Mouse (Mus musculus) layer of hippocampus, adult 11-12 months (tissue): ENCODE data around the gene Wbp11.
A peak's percentile ranks its signal among the peaks of the same experiment; 100 is the strongest.
"Not testable (repeated sequence)": the region's sequence is repeated elsewhere in the genome, so short reads cannot be mapped to it uniquely, and the experiment has no call there.

ENCODE experiments used
- DNase-seq: peaks from one replicate; pipeline ENCODE4 v3.0.0; 2022; ENCODE audit warnings: low spot score

The Wbp11 gene

DNA sequence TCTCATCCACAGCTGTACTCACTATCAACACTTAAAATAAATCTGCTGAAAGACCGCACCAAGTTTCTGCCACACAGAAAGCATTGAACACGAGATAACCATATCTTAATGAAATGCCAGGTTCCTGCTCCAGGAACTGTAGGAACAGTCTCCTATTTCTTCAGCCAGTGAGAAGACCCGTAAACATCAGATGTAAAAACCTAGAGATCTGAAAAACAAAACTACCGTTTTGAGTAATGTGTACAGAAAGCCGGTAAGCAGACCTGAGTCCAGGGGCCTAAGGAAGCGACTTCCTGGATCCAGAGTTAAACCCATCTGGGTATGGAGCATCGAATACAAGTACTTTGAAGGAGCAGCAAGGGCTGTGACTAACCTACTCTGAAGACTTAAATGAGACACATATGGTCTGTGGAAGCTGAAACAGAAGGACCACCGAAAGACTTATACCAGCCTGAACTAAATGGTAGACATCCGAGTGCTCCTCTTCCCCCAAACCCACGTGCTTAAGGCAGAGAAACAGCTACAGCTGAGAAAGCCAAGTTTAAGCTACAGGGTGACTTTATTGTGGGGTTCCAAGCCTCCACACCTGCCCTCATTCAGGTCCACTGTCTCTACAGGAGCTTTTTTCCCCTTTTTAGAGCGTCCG lies 24.8 kb downstream of the Wbp11 start:
- no peak for DNase-seq

DNA sequence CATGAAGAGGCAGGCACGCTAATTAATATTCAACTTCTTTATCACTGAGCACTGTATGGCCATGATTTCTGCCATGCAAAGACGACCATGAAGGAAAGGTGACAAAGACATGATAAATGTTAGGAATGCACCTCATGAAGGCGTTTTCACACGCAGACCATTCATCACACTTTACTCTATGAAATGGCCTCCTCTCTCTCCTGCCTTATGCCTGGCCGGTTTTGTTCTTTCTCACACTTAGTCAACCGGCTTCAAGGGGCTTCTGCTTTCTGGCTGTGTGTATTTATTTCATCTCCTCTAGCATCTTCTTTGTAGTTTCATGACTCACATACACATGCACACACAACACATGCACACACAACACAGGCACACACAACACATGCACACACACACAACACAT lies 26.8 kb downstream of the Wbp11 start:
- DNase-seq, result no peak

DNA sequence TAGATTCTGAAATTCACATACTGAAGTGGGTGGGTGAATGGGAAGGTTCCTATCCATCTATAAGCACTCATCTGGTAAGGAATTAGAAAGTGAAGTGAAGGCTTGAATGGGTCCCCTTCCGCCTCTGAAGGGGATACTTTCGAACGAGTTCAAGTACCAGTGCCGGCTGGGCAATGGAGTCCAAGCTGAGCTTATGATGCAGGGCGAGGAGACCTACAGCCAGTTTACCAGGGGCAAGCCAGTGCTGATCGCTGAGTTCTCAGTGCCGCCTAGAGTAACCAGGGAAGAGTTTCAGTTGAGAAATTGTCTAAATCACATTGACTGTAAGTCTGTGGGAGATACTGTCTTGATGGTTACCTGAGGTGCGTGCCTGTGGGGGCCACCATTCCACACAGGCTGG lies 27.3 kb downstream of the Wbp11 start:
- DNase-seq, result no peak

DNA sequence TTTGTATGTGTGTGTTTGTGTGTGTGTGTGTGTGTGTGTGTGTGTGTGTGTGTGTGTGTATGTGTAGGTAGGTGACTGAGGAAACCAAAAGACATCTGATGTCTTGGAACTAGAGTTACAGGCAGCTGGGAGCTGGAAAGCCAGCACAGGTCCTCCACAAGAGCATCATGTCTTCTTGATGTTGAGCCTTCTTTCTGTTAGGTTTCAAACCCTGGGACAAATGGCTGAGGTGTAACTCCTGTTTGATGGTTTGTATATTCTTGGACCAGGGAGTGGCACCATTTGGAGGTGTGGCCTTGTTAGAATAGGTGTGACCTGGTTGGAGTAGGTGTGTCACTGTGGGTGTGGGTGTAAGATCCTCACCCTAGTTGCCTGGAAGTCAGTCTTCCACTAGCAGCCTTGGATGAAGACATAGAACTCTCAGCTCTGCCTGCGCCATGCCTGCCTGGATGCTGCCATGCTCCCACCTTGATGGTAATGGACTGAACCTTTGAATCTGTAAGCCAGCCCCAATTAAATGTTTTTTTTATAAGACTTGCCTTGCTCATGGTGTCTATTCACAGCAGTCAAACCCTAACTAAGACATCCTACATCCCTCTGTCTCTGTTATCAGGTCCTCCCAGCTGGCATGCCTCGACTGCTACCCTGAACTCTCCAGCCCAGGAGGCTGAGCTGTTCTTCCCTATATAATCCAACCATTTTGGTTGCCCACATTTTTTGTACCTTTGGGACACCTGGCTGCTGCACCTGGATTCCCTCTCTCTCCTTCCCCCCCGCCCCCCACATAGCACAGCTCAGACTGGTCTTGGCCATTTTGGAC lies 29.9 kb downstream of the Wbp11 start:
- DNase-seq, result not testable (repeated sequence)

DNA sequence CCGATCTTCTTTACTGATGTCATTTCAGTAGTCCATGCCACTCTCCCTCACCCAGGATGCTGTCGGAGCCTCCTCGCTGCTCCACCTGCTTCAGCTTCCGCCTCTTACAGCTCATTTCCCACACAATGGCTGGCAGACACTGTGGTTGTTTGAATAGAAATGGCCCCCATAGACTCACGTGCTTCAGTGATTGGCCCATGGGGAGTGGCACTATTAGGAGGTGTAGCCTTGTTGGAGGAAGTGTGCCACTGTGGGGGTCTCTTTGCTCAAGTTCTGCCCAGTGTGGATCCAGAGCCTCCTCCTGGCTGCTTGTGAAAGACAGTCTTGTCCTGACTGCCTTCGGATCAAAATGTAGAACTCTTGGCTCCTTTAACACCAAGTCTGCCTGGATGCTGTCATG lies 32.2 kb downstream of the Wbp11 start:
- DNase-seq, result no peak

DNA sequence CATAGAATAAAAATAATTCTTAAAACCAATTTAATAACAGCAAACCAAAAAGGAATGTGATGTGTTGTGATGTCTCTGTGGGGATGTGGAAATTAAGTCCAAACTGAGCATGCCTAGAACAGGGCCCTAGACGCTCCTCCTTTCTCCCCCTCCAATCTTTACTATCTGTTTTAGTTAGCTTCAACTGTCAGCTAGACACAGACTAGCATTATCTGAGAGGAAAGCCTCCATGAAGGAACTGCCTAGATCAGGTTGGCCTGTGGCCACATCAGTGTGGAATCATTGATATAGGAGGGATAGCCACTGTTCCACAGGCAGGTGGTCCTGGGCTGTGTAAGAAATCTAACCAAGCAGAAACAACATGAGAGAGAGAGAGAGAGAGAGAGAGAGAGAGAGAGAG lies 32.9 kb downstream of the Wbp11 start:
- no peak for DNase-seq

DNA sequence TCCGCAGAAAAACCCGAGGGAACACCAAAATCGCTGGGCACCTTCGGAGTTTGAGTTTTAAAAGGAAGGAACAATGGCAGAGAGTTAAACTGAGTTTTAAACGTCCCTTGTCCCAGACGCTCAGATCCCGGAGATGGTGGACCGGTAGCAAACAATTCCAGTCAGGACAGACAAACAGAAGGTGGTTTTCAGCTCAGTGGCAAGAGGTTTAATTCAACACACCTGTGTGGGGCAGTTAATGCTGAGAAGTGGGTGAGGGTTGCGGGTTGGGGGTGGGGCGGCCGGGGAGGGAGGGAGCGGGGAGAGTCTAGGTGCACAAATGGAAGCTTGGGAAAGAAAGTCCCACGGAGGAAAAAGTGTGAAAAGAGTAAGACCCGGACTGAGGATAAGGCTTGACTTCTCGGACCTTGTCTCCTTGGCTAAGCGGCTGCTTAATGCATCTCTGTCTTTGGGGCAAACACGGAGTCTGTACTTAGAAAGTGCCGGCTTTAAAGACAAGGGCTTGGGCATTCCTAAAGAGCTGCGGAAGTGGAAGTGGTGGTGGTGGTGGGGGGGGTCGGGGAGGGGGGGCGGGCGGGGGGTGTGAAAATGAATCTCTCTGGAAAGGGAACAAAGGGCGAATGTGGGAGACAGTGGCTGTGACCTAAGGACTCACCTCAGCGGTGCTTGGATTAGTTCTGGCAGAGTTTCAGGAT lies 34.1 kb downstream of the Wbp11 start:
- no peak for DNase-seq

DNA sequence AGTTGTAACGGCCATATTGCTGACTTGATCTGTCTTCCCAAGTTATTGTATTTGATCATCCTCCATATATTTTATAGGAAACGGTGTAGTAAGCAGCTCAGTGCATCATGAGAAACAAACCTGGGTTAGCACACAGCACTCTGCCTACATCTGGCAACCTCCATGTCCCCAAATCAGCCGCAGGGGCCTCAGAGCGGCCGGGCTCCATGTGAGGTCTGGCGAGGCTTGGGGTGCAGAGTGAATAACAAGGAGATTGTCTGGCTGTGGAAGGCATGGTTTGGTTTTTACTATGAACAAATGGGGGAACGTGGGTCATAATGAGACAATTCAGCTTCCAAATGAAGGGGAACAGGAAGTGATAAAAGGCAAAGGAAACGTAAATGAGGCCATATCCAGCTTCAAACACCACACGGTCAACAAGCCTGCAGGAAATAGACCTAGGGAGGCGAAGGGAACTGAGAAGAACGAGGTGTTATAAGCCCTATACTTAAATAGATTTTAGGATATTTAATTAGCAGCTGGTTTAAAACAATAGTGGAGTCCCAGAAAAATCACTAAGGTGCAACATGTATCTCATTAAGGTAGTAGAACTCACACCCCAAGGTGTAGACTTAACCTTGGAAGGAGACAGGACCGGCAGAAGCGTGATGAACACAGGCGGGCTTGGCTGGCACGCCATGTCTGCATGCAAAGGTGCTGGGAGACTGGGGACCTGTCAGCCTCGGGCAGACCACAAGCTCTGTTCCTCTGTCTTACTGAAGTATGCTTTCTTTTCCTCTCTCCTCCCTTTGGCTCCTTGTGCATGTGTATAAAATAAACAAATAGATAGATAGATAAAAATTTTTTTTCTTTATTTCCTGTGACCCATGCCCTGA lies 34.9 kb downstream of the Wbp11 start:
- no peak for DNase-seq

DNA sequence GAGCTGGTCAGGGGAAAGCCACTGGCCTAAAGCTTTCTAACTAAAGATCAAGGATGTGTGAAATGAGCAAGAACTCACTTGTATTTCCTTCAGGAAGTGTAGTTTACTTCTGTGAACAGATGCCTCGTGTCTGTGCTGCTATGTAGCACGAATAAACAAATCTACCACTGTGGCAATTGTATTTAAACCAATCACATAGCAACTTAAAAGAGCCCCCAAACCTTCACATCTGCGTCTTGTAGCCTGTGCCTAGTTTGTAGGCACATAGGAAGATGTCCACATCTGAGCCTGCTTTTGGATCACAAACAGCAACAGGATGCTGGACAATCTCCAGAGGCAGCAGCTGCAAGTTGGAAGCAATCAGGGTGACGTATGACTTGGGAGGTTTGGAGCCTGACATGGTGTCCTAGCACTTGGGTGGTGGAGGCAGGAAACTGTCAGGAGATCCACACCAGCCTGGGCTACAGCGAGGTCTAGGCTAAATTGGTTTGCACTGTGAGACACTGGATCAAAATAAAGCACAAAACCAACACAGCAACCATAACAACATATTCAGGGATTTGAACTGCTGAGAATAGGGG lies 38.6 kb downstream of the Wbp11 start:
- peak; percentile 34 for DNase-seq

DNA sequence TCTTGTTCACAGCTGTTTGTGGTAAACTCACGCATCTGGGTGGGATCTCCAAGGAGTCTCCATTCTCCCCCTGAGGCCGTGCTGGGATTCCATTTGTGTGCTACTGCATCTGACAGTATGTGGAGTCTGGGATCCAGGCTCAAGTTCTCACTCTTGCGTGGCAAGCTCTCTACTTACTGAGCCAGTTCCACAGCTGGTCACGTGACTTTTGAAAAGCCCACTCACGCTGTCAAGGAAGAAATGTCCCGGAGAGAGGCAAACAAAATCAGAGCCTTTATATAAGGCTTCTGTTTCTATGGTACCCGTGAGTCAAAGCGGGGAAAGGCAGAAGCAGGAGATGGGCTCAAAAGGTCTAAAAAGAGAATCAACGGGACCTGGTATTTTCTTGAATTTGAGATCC lies 45.3 kb downstream of the Wbp11 start:
- DNase-seq, result no peak

DNA sequence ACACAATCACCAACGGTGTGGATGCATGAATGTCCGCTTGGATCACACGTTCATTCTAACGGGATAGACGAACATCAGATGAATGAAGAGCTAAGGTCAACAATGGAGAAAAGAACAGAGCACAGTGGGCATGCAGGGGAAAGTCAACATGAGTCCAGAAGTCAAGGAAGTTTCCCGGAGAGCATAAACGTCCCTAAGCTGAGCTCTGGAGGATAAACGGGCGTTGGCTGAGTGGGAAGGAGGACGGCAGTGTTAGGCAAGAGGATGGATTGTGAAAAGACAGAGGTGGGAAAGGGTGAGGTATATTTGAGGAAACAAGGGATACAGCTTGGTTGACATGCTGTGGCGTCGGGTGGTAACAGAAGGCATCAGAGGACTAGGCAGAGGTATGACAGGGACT lies 45.9 kb downstream of the Wbp11 start:
- DNase-seq, result no peak

DNA sequence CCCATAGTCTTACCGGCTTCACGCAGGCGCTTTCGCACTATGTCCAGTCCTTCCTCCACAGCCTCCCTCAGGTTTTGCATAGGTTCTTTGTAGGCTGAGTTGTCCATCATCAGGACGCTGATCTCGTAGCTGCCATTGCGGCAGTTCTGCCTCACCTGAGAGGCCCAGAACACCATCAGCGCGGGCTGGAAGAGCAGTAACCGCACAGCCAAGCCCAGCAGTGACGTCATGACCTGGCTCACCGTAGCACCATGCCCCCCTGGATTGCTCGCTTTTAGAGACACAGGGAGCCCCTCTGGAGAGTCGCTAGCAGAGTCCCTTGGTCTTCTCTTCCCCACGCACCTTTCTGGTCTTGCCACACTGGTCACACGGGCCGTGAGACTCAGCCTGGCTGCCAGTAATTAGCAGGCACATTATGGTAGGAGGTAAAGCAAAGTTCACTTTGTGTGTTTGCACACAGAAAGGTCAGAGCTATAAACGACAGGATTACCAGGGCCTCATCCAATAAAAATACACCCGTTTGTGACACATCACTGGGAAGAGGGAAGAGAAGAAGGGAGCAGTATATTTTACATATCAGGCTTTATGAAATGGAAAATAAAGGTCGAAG lies 46.6 kb downstream of the Wbp11 start, which contains the start of gene Gucy2c:
Gucy2c (minus strand) TSS at position 389 of the 610 bp plus-strand sequence.
- DNase-seq, result no peak

DNA sequence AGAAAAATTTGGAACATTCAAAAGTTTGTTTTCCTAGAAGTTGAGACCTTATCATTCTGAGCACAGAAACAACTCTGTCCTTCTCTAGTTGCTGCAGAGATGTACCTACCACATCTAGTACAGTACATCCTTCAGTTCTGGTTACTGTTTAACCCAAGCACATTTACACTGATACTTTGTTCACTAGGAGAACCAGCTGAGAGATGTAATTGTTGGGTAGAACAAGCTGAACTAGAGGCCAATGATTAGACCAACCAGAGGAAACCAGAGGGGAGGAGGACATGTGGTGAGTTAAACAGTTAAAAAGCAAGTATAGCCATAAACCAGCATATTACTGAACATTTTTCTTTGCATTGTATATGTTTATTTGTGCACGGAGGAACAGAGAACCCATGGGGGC lies 51.6 kb downstream of the Wbp11 start:
- no peak for DNase-seq

DNA sequence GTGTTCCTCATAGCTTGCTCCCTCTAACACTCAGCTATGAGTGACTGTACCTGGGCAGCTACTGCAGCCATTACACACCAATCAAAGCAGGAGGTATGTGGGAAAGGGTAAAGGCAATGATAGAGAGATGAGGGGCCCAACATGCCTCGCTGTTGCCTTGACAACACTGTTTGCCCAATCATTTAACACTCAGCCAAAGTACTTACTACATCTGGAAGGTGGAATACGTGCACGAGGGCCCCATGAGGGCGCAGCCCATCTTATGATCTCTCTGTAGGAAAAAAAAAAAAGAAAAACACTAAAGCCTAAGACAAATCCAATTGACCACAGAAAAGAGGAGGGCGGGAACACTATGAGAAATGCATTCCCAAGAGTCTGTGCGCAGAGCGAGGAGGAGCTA lies 58.2 kb downstream of the Wbp11 start:
- DNase-seq, result no peak

DNA sequence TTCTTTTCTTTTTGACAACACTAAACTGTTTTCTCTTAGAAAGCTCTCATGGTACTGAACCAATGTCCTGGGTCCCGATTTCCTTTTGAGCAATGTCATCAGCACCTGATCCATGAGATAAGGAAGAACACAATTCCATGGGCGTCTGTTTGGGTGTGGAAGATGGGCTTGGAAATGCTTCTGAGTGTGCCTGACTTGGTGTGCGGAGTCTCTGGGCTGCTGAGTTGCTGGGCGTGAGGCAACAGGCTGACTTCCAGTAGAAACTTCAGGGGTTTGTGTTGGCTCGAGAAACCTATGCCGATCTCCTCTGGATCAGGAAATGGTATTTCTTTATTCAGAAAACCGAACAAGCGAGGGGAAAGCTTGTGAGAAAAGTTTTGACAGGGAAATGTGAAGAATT lies 58.9 kb downstream of the Wbp11 start:
- DNase-seq, result no peak

DNA sequence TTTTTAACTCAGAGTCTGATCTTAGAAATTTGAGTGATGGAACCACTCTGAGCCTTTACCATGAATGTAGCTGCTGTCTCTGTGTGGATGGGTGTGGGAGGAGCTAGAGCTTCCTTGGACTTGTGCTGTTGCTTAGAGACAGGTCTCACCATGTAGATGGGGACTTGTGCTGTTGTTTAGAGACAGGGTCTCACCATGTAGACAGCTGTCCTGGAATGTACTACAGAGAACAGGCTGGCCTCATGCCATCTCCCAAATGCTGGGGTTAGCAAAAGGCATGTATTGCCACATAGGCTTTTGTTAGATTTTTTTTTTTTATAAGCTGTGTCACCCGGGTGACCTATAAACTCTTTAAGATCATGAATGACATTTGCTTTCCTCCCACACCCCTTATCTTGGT lies 64.1 kb downstream of the Wbp11 start:
- DNase-seq, result no peak
